Mouse (Mus musculus): ENCODE measurements at regions not wholly inside any gene's neighbourhood (a gene's known extent, or its start where the extent isn't known, plus 50 kb on each side); places are given as distances from the start of the nearest gene placed in this dataset.

- no peak for ATAC-seq (replicated peaks; ENCODE audit: low FRiP score, low read depth)
- no peaks in the 10 kb centered on the region for H3K36me3 ChIP-seq (ENCODE audit: insufficient read depth, low read length)
- no peak overlapping the region for H3K9ac ChIP-seq (ENCODE audit: low read depth, low read length)
- TF ChIP-seq CTCF (IDR thresholded peaks at IDR 0.05; ENCODE audit: low read depth), result no peak
- 0 out of 2 replicates have a peak, but pooled peaks cover 3% of the 10 kb centered on the region for H3K4me1 ChIP-seq (replicated peaks; ENCODE audit: insufficient read depth, low read length)
- 67% methylated on average over 4 of the region's 4 CpGs for WGBS
- H3K27ac ChIP-seq, result no peak overlapping the region
- H3K9me3 ChIP-seq (replicated peaks; ENCODE audit: low read length), result no peaks in the 10 kb centered on the region
- no peak overlapping the region for H3K4me3 ChIP-seq (replicated peaks; ENCODE audit: low read depth, low read length)
- H3K27me3 ChIP-seq (ENCODE audit: insufficient read depth, low read length), result no peaks in the 10 kb centered on the region
- H3K4me2 ChIP-seq (ENCODE audit: low read length), result no peak overlapping the region
- DNase-seq (ENCODE audit: low spot score), result no peak
Observed at GRCm38 (mm10) chr8:9131249-9131648, 440.9 kb upstream of the Arglu1 start.

GRCm38 (mm10) chr8:9124503-9124902, 434.2 kb upstream of the Arglu1 start:
- 76% methylated on average over 4 of the region's 4 CpGs for WGBS
- H3K9ac ChIP-seq (ENCODE audit: low read depth, low read length), result no peak overlapping the region
- no peak for ATAC-seq (replicated peaks; ENCODE audit: low FRiP score, low read depth)

DNA sequence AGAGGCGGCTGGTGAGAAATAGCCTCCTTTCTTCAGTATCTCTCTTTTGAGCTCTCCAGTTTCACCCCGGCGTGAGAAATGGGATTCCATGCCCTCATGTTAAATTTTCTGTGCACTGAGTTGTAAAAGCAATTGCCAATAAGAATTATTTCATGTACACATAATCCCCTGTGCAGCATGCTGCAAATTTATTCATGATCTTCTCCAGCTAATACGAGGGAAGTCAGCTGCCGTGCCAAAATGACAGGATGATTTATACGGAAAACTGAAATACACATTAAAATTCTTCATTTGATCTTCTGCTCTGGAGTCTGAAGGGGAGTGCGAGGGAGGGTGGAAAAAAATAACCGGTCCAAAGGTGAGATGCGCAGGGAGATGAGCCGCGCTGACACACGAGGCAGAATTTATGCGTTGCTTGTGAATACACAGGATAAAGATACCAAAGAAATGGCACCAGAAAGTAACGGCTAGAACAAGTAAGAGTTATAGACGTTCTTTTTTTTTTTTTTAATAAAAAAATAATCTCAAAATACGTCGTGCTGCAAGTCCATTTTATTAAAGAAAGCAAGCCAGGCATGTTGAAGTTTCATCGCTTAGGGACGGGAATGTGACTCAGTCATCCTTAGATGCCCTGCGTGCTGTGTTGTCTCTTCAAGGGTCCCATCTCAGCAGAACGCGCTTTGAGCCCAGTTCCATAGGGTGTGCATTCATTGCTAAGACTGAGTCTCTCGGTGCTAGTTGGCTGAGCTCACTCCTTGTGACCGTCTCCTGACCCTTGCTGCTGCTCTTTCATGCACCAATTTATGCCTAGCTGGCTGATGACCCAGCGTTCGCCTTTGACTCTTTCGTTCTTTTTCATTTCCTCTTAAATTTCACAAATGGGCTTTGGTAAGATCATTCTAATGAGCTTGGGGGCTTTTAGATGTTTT, 427.8 kb upstream of the Arglu1 start:
- 41% methylated on average over 27 of the region's 27 CpGs for WGBS
- no peaks in the 10 kb centered on the region for H3K4me1 ChIP-seq (replicated peaks; ENCODE audit: insufficient read depth, low read length)
- peak; percentile 62 for DNase-seq (ENCODE audit: low spot score)
- no peak for ATAC-seq (replicated peaks; ENCODE audit: low FRiP score, low read depth)
- H3K36me3 ChIP-seq (ENCODE audit: insufficient read depth, low read length), result no peaks in the 10 kb centered on the region
- no peak overlapping the region for H3K4me3 ChIP-seq (replicated peaks; ENCODE audit: low read depth, low read length)
- no peaks in the 10 kb centered on the region for H3K9me3 ChIP-seq (replicated peaks; ENCODE audit: low read length)
- H3K9ac ChIP-seq (ENCODE audit: low read depth, low read length), result no peak overlapping the region
- TF ChIP-seq CTCF (IDR thresholded peaks at IDR 0.05; ENCODE audit: low read depth), result no peak
- no peak overlapping the region for H3K27ac ChIP-seq
- peak overlapping the region; percentile 14 for H3K4me2 ChIP-seq (ENCODE audit: low read length)
- no peaks in the 10 kb centered on the region for H3K27me3 ChIP-seq (ENCODE audit: insufficient read depth, low read length)

More at GRCm38 (mm10) chr8:9124503-9124902, 434.2 kb upstream of the Arglu1 start:
- Histone ChIP-seq H3K4me2 (ENCODE audit: low read length) (no peak overlapping the region), H3K27me3 (ENCODE audit: insufficient read depth, low read length) (no peaks in the 10 kb centered on the region), H3K27ac (no peak overlapping the region), H3K9me3 (replicated peaks; ENCODE audit: low read length) (no peaks in the 10 kb centered on the region), H3K4me3 (replicated peaks; ENCODE audit: low read depth, low read length) (no peak overlapping the region), H3K36me3 (ENCODE audit: insufficient read depth, low read length) (no peaks in the 10 kb centered on the region), H3K4me1 (replicated peaks; ENCODE audit: insufficient read depth, low read length) (no peaks in the 10 kb centered on the region)
- no peak for TF ChIP-seq CTCF (IDR thresholded peaks at IDR 0.05; ENCODE audit: low read depth)
- no peak for DNase-seq (ENCODE audit: low spot score)

GRCm38 (mm10) chr8:9095980-9096379, 405.7 kb upstream of the Arglu1 start:
- Histone ChIP-seq H3K36me3 (ENCODE audit: insufficient read depth, low read length) (no peaks in the 10 kb centered on the region), H3K4me3 (replicated peaks; ENCODE audit: low read depth, low read length) (no peak overlapping the region), H3K27me3 (ENCODE audit: insufficient read depth, low read length) (no peaks in the 10 kb centered on the region), H3K9me3 (replicated peaks; ENCODE audit: low read length) (no peaks in the 10 kb centered on the region), H3K27ac (no peak overlapping the region), H3K4me2 (ENCODE audit: low read length) (no peak overlapping the region), H3K9ac (ENCODE audit: low read depth, low read length) (no peak overlapping the region), H3K4me1 (replicated peaks; ENCODE audit: insufficient read depth, low read length) (no peaks in the 10 kb centered on the region)
- TF ChIP-seq CTCF (IDR thresholded peaks at IDR 0.05; ENCODE audit: low read depth), result no peak
- 33% methylated on average over 5 of the region's 5 CpGs for WGBS
- ATAC-seq (replicated peaks; ENCODE audit: low FRiP score, low read depth) (no peak), DNase-seq (ENCODE audit: low spot score) (peak; percentile 63)

- no peak overlapping the region for H3K27ac ChIP-seq
- no peak overlapping the region for H3K4me3 ChIP-seq (replicated peaks; ENCODE audit: low read depth, low read length)
- no peak overlapping the region for H3K4me2 ChIP-seq (ENCODE audit: low read length)
- H3K9me3 ChIP-seq (replicated peaks; ENCODE audit: low read length), result no peaks in the 10 kb centered on the region
- H3K4me1 ChIP-seq (replicated peaks; ENCODE audit: insufficient read depth, low read length), result no peaks in the 10 kb centered on the region
- DNase-seq (ENCODE audit: low spot score) (peak; percentile 10), ATAC-seq (replicated peaks; ENCODE audit: low FRiP score, low read depth) (no peak)
- WGBS, result 50% methylated on average over 9 of the region's 9 CpGs
- no peak overlapping the region for H3K9ac ChIP-seq (ENCODE audit: low read depth, low read length)
- no peak for TF ChIP-seq CTCF (IDR thresholded peaks at IDR 0.05; ENCODE audit: low read depth)
- no peaks in the 10 kb centered on the region for H3K27me3 ChIP-seq (ENCODE audit: insufficient read depth, low read length)
- H3K36me3 ChIP-seq (ENCODE audit: insufficient read depth, low read length), result no peaks in the 10 kb centered on the region
Observed at GRCm38 (mm10) chr8:9094002-9094401, 403.7 kb upstream of the Arglu1 start.

DNA sequence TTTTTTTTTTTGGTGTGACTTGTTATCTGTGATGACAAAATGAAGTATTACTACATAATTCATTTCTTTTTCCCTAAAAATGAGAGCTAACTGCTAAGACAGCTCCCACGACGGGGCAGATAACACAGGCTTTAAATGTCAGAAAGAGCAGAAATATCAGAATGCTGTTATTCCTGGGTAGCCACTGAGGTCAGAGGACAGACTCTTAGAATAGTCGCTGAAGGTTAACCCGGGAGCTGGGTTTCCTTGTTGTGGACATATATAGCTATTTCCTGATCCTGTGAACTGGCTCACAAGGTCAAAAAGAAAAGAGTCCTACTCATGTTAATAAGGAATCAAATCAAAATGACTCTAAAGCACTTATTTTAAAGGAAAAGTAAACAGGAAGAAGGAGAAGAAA, 403.0 kb upstream of the Arglu1 start:
- no peak overlapping the region for H3K9ac ChIP-seq (ENCODE audit: low read depth, low read length)
- no peak overlapping the region for H3K4me2 ChIP-seq (ENCODE audit: low read length)
- H3K27me3 ChIP-seq (ENCODE audit: insufficient read depth, low read length), result no peaks in the 10 kb centered on the region
- no peaks in the 10 kb centered on the region for H3K4me1 ChIP-seq (replicated peaks; ENCODE audit: insufficient read depth, low read length)
- H3K9me3 ChIP-seq (replicated peaks; ENCODE audit: low read length), result no peaks in the 10 kb centered on the region
- no peak overlapping the region for H3K4me3 ChIP-seq (replicated peaks; ENCODE audit: low read depth, low read length)
- DNase-seq (ENCODE audit: low spot score) (peak; percentile 44), ATAC-seq (replicated peaks; ENCODE audit: low FRiP score, low read depth) (no peak)
- 42% methylated on average over 4 of the region's 4 CpGs for WGBS
- no peak overlapping the region for H3K27ac ChIP-seq
- no peak for TF ChIP-seq CTCF (IDR thresholded peaks at IDR 0.05; ENCODE audit: low read depth)
- no peaks in the 10 kb centered on the region for H3K36me3 ChIP-seq (ENCODE audit: insufficient read depth, low read length)

Measured in kidney, postnatal 0 days (tissue).